Mouse (Mus musculus): ENCODE measurements at regions not wholly inside any gene's neighbourhood (a gene's known extent, or its start where the extent isn't known, plus 50 kb on each side); places are given as distances from the start of the nearest gene placed in this dataset.

DNA sequence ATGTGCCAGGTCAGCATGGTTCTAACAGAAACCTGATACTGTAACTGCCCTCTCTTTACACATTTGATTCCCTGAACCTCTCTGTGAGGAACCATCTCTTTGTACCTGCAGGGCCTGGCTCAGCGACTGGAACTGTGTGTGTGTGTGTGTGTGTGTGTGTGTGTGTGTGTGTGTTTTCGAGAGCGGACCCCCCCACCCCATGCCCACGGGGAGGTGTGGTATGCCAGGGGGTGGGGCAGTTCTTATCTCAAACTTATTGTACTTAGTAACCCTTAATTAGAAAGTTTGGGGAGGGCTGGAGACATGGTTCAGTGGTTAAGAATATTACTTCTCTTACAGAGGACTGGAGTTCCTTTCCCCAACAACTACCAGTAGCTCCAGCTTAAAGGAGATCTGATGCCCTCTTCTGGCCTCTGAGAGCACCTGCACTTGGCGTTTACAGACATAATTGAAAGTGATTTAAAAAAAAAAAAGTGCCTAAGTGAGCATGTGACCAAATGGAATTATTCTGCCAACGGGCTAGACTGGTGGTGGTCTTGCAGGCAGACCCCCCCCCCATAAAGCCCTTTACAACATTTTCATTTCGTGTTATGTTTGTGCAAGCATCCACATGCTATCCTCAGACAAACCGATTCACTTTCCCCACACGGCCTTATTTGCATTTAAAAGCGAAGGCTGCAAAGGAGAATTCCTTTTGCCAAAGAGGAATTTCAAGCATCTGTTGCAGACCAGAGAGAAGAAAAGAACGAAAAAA is 77.7 kb upstream of the Med14 start:
- intact Hi-C loops (cut with DNase I), result loop anchor here (10.0 kb wide), 1 partner anchor 85 kb away; no protein-coding TSS in a partner anchor
- peak; percentile 7 to 54 for DNase-seq

DNA sequence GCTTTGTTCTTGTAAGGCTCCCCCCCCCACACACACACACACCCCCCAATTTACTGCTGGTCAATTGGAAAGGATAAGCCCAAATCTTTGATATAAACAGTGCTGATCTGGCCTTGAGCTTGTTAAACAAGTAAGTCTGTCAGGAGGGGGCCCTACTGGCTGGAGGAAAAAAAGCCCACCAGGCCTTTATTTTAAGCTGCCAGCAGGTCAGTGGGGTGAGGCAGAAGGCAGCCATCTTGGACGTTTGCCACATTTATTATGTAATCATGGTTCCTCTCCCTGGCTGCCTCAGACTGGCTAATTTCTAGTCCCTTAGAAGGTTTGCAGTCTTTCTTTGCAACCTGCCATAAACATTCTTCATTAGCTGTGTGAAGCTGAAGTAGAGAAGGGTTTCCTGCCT is 75.9 kb upstream of the Med14 start:
- intact Hi-C loops (cut with DNase I), result loop anchor here (10.0 kb wide), 1 partner anchor 83 kb away; no protein-coding TSS in a partner anchor
- peak in 1 of 2 experiments; percentile 2 for DNase-seq

GRCm38 (mm10) chrX:12834681-12835080 is 72.8 kb upstream of the Med14 start:
- intact Hi-C loops (cut with DNase I), result loop anchor here (10.0 kb wide), 1 partner anchor 80 kb away; no protein-coding TSS in a partner anchor
- no peak for DNase-seq

GRCm38 (mm10) chrX:12832709-12833108 is 70.8 kb upstream of the Med14 start:
- DNase-seq, result no peak

DNA sequence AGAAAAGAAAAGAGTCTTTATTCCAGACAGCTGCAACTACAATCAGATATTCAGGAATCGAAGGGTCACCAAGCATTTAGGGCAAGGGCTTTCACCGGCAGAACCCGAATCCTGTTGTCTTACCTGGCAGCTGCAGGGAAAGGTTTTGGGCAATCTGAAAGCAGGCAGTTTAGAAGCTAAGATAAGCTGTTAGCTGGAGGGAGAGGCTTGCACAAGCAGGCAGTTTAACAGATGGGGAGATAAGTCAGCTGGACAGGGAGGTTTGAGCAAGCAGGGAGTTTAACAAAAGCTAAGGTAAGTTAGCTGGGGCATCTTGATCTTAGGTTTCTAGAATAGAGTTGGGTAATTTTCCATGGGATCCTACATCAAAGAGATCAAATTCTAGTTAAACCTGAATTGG is 67.3 kb upstream of the Med14 start:
- no peak for DNase-seq
- intact Hi-C loops (cut with DNase I), result no loop called here

More at GRCm38 (mm10) chrX:12832709-12833108, 70.8 kb upstream of the Med14 start:
- intact Hi-C loops (cut with DNase I), result loop anchor here (10.0 kb wide), 1 partner anchor 78 kb away; no protein-coding TSS in a partner anchor

DNA sequence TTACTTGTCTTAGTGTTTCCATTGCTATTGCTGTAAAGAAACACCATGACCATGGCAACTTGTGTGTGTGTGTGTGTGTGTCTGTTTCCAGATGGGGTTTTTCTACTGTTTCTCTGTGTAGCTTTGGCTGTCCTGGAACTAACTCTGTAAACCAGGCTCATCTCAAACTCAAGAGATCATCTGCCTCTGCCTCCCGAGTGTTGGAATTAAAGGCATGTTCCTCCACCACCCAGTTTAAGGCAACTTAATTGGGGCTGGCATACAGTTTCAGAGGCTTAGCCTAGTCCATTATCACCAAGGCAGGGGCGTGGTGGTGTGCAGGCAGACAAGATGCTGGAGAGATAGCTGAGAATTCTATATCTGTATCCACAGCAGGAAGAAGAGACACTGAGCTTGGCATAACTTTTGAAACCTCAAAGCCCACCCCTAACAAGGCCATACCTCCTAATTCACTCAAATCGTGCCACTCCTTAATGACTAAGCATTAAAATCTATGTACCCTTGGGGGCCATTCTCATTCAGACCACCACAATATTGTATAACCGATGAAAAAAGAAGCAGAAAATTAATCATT is 65.5 kb upstream of the Med14 start:
- no peak for DNase-seq
- intact Hi-C loops (cut with DNase I), result no loop called here

GRCm38 (mm10) chrX:12826646-12827045 is 64.8 kb upstream of the Med14 start:
- DNase-seq, result no peak
- intact Hi-C loops (cut with DNase I), result no loop called here

DNA sequence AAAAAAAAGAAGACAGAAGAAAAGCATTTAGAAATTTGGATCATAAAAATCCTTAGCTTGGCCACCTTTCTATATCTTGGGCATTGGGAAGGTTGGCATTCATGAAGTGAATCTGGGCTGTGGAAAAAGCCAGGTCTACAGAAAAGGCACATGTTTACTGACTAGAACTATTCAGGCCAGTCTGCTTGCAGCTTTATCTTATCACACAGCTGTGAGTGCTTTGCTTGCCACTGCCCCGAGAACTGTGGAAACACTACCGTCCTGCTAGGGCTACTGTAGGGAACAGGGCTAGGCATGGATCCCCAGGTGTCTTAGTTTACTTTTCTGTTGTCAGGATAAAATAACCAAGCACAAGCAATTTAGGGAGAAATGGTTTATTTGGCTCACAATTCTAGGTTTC is 63.4 kb upstream of the Med14 start:
- no peak for DNase-seq
- intact Hi-C loops (cut with DNase I), result no loop called here

- intact Hi-C loops (cut with DNase I), result no loop called here
- no peak for DNase-seq
Observed at GRCm38 (mm10) chrX:12824497-12824896, 62.6 kb upstream of the Med14 start.

DNA sequence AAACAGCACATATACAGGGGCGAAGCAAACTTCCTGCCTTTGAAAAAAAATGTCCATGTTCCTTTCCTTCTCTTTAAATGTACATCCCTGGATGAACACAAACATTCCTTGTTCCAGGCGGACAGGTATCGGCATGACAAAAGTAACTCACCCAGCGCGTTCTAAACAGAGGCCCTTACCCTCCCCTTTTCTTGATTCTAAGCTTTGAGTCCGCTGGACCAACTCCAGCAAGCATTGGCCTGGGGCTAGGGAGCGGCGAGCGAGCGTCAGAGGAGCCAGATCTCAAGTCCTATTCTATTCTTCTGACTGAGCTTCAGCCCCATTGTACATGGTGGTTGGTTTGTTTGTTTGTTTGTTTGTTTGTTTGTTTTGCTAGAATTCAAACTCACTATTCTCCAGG is 60.9 kb upstream of the Med14 start:
- DNase-seq, result no peak
- intact Hi-C loops (cut with DNase I), result no loop called here

DNA sequence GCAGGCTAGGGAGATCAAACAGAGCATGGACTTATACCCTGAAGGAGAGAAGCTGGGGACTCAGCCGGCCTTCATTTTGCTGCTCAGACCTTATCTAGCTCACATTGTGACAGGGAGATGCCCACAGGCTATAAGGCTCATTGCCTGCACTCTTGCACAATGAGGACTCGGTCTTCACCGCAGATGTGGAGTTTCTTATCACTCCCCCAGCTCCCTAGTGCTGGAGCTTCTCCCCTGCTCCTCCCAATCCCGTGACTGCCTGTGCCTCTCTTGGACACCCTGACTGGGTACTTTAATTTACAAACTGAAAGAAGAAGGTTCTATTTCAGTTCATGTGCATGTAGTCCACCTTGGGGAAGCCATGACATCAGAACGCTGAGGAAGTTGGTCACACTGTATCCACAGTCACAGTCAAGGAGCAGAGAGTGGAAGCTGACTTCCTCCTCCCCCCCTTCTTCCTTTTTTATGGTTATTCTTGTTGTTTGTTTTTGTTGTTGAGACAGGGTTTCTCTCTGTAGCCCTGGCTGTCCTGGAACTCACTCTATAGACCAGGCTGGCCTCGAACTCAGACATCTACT is 51.3 kb upstream of the Med14 start:
- intact Hi-C loops (cut with DNase I), result no loop called here
- no peak for DNase-seq

Small RNA genes lying in the stretch of these regions (microRNA-seq; reads per million reads assigned to microRNA genes)
- gene Gm25063, result 0 reads per million in 2 experiments

Measured in heart, postnatal 14 days (tissue).